Mouse (Mus musculus) E14TG2a.4 (cell line): ENCODE measurements around the gene Rpp25l.
A peak's percentile ranks its signal among the peaks of the same experiment; 100 is the strongest.

Experiments used
- H3K27me3 ChIP-seq: 2 replicates; pipeline ENCODE4 v1.6.1; 2014; ENCODE audit warnings: low read length, control low read depth; ENCODE audit not compliant: insufficient read depth
- H3K36me3 ChIP-seq: 2 replicates; pipeline ENCODE4 v1.6.1; 2014; ENCODE audit warnings: low read length, control low read depth; ENCODE audit not compliant: insufficient read depth
- H3K4me1 ChIP-seq: replicated peaks from 2 replicates; pipeline ENCODE4 v1.6.1; 2014; ENCODE audit warnings: low read depth, low read length, control low read depth
- H3K4me3 ChIP-seq: replicated peaks from 2 replicates; pipeline ENCODE4 v1.5.1; 2014; ENCODE audit warnings: mild to moderate bottlenecking, low read length
- H3K9me3 ChIP-seq: 2 replicates; pipeline ENCODE4 v1.6.1; 2014; ENCODE audit warnings: low read length, control low read depth
- CTCF ChIP-seq: conservative IDR thresholded peaks from 2 replicates; pipeline ENCODE4 v1.5.1; 2014; ENCODE audit warnings: low read length
- NANOG ChIP-seq: IDR thresholded peaks from 2 replicates; pipeline ENCODE4 v1.6.1; 2014; ENCODE audit warnings: borderline replicate concordance, low read length, mixed read lengths
- POU5F1 ChIP-seq: IDR thresholded peaks from 2 replicates; pipeline ENCODE4 v1.6.1; 2014; ENCODE audit warnings: low read length, borderline replicate concordance

Gene Rpp25l

GRCm38 (mm10) chr4:41715596-41715995, 2.3 kb upstream of the Rpp25l start:
- Histone ChIP-seq H3K4me1 (peaks cover 52% of the 10 kb centered on the region), H3K27me3 (no peaks in the 10 kb centered on the region), H3K9me3 (no peaks in the 10 kb centered on the region), H3K36me3 (peaks cover 81% of the 10 kb centered on the region), H3K4me3 (no peak overlapping the region)
- TF ChIP-seq POU5F1 (no peak), CTCF (peak; percentile 40), NANOG (no peak)

GRCm38 (mm10) chr4:41715082-41715481, 1.7 kb upstream of the Rpp25l start:
- no peak for TF ChIP-seq NANOG
- TF ChIP-seq POU5F1, result no peak
- no peak for TF ChIP-seq CTCF
- Histone ChIP-seq H3K9me3 (no peaks in the 10 kb centered on the region), H3K36me3 (peaks cover 77% of the 10 kb centered on the region), H3K4me3 (no peak overlapping the region), H3K27me3 (no peaks in the 10 kb centered on the region), H3K4me1 (peaks cover 52% of the 10 kb centered on the region)

- TF ChIP-seq CTCF (peak; percentile 75), NANOG (no peak), POU5F1 (no peak)
- peak overlapping the region; percentile 94 for H3K4me3 ChIP-seq
- H3K36me3 ChIP-seq, result peaks cover 69% of the 10 kb centered on the region
- H3K4me1 ChIP-seq, result peaks cover 52% of the 10 kb centered on the region
- H3K27me3 ChIP-seq, result no peaks in the 10 kb centered on the region
- no peaks in the 10 kb centered on the region for H3K9me3 ChIP-seq
Observed at GRCm38 (mm10) chr4:41714276-41714675, 942 bp upstream of the Rpp25l start.

- Histone ChIP-seq H3K9me3 (no peaks in the 10 kb centered on the region), H3K27me3 (no peaks in the 10 kb centered on the region), H3K36me3 (peaks cover 53% of the 10 kb centered on the region), H3K4me1 (peaks cover 59% of the 10 kb centered on the region), H3K4me3 (peak overlapping the region; percentile 94)
- no peak for TF ChIP-seq CTCF
- TF ChIP-seq NANOG, result no peak
- TF ChIP-seq POU5F1, result no peak
Observed at GRCm38 (mm10) chr4:41712421-41713196, 725 bp downstream of the Rpp25l start.

- no peaks in the 10 kb centered on the region for H3K27me3 ChIP-seq
- no peak for TF ChIP-seq POU5F1
- no peak for TF ChIP-seq NANOG
- no peak for TF ChIP-seq CTCF
- H3K4me3 ChIP-seq, result peak overlapping the region; percentile 94
- H3K4me1 ChIP-seq, result peaks cover 58% of the 10 kb centered on the region
- peaks cover 45% of the 10 kb centered on the region for H3K36me3 ChIP-seq
- no peaks in the 10 kb centered on the region for H3K9me3 ChIP-seq
Observed at GRCm38 (mm10) chr4:41711705-41712375, 1.5 kb downstream of the Rpp25l start.

- no peak for TF ChIP-seq NANOG
- no peak for TF ChIP-seq POU5F1
- TF ChIP-seq CTCF, result 0 out of 2 replicates have a peak, but pooled peaks have one; percentile 12
- peaks cover 71% of the 10 kb centered on the region for H3K4me1 ChIP-seq
- H3K36me3 ChIP-seq, result peaks cover 30% of the 10 kb centered on the region
- no peaks in the 10 kb centered on the region for H3K9me3 ChIP-seq
- H3K4me3 ChIP-seq, result no peak overlapping the region
- peaks cover 15% of the 10 kb centered on the region for H3K27me3 ChIP-seq
Observed at GRCm38 (mm10) chr4:41710229-41710628, 3.1 kb downstream of the Rpp25l start.

GRCm38 (mm10) chr4:41708192-41708745, 5.1 kb downstream of the Rpp25l start:
- H3K36me3 ChIP-seq, result peaks cover 22% of the 10 kb centered on the region
- peaks cover 30% of the 10 kb centered on the region for H3K27me3 ChIP-seq
- H3K4me1 ChIP-seq, result peaks cover 74% of the 10 kb centered on the region
- H3K4me3 ChIP-seq, result no peak overlapping the region
- H3K9me3 ChIP-seq, result no peaks in the 10 kb centered on the region
- TF ChIP-seq CTCF, result peak; percentile 75
- TF ChIP-seq POU5F1, result no peak
- no peak for TF ChIP-seq NANOG

GRCm38 (mm10) chr4:41707011-41707535, 6.3 kb downstream of the Rpp25l start:
- H3K36me3 ChIP-seq, result peaks cover 16% of the 10 kb centered on the region
- TF ChIP-seq POU5F1 (peak; percentile 100), CTCF (peak; percentile 42), NANOG (no peak)
- peaks cover 68% of the 10 kb centered on the region for H3K4me1 ChIP-seq
- peaks cover 36% of the 10 kb centered on the region for H3K27me3 ChIP-seq
- H3K4me3 ChIP-seq, result peak overlapping the region; percentile 35; the same call in 1 of the 2 replicates
- no peaks in the 10 kb centered on the region for H3K9me3 ChIP-seq
